Mouse (Mus musculus) midbrain, embryonic 11.5 days (tissue): ENCODE data around the gene Armh1. TPM values are rescaled to one million over a fixed set of nuclear protein-coding genes. Genes with fewer than 3 reads are reported as not detected.
"Not testable (repeated sequence)": the region's sequence is repeated elsewhere in the genome, so short reads cannot be mapped to it uniquely, and the experiment has no call there.

ENCODE experiments used
- ATAC-seq: fragments of 200-750 bp; cut with Nextera tagmentation; 2 replicates; pipeline ENCODE4 v1.8.0; 2017; ENCODE audit warnings: moderate TSS enrichment, moderate library complexity; ENCODE audit not compliant: low FRiP score
- DNase-seq: peaks from one replicate; pipeline ENCODE4 v3.0.0; 2015; ENCODE audit warnings: low spot score; ENCODE audit errors: missing footprints
- H3K27ac ChIP-seq: fragments of 300-500 bp; sonication (generic); 2 replicates; pipeline ENCODE4 v1.5.1; 2014; ENCODE audit warnings: low read depth, low read length
- H3K27me3 ChIP-seq: fragments of 300-500 bp; sonication (generic); 2 replicates; pipeline ENCODE4 v1.6.1; 2014; ENCODE audit warnings: mild to moderate bottlenecking, low read length, moderate library complexity, mixed read lengths; ENCODE audit not compliant: control insufficient read depth, insufficient read depth
- H3K36me3 ChIP-seq: fragments of 300-500 bp; sonication (generic); 2 replicates; pipeline ENCODE4 v1.6.1; 2014; ENCODE audit warnings: mild to moderate bottlenecking, low read length, moderate library complexity, mixed read lengths; ENCODE audit not compliant: control insufficient read depth, insufficient read depth
- H3K4me1 ChIP-seq: fragments of 300-500 bp; sonication (generic); 2 replicates; pipeline ENCODE4 v1.6.1; 2014; ENCODE audit warnings: low read length; ENCODE audit not compliant: control insufficient read depth, insufficient read depth
- H3K4me2 ChIP-seq: fragments of 300-500 bp; sonication (generic); 2 replicates; pipeline ENCODE4 v1.6.1; 2014; ENCODE audit warnings: mild to moderate bottlenecking, moderate library complexity
- H3K4me3 ChIP-seq: fragments of 300-500 bp; sonication (generic); 2 replicates; pipeline ENCODE4 v1.5.1; 2014; ENCODE audit warnings: low read depth, low read length
- H3K9ac ChIP-seq: fragments of 300-500 bp; sonication (generic); 2 replicates; pipeline ENCODE4 v1.6.1; 2014; ENCODE audit warnings: low read length
- H3K9me3 ChIP-seq: fragments of 300-500 bp; sonication (generic); 2 replicates; pipeline ENCODE4 v1.6.1; 2016; ENCODE audit warnings: low read length; ENCODE audit not compliant: control insufficient read depth
- WGBS: fragments of 180-500 bp; shearing (Covaris S2); extraction: QIAGEN DNeasy Blood & Tissue Kit; methylation state at CpG from one replicate; pipeline ENCODE4 v1.1.7; 2014; 5-methylcytosine and 5-hydroxymethylcytosine counted together
- polyA plus RNA-seq: library from polyadenylated mRNA; unstranded; fragments of >200 nt; fragmentation: Nextera tagmentation; extraction: Ambion mirVana; gene quantifications from 2 replicates; pipeline ENCODE4 v1.2.1, GENCODE M21; 2014

Armh1 gene
- polyA plus RNA-seq, 1 experiment from 2014 or later, result 0.34 TPM

GRCm38 (mm10) chr4:117190660-117191059, 61.3 kb downstream of the Armh1 start:
- Histone ChIP-seq H3K27ac (0 out of 2 replicates have a peak overlapping the region, but pooled peaks have one; percentile 40), H3K4me2 (no peak overlapping the region), H3K9me3 (no peaks in the 10 kb centered on the region), H3K27me3 (no peaks in the 10 kb centered on the region), H3K4me1 (no peaks in the 10 kb centered on the region), H3K36me3 (no peaks in the 10 kb centered on the region), H3K9ac (no peak overlapping the region), H3K4me3 (no peak overlapping the region)
- DNase-seq (no peak), ATAC-seq (no peak)
- WGBS, result 71% methylated on average over 7 of the region's 7 CpGs

- Histone ChIP-seq H3K9me3 (no peaks in the 10 kb centered on the region), H3K27ac (peak overlapping the region; percentile 50), H3K9ac (peak overlapping the region; percentile 54), H3K36me3 (no peaks in the 10 kb centered on the region), H3K4me3 (no peak overlapping the region), H3K27me3 (no peaks in the 10 kb centered on the region), H3K4me1 (no peaks in the 10 kb centered on the region), H3K4me2 (peak overlapping the region; percentile 34; the same call in 1 of the 2 replicates)
- peak; percentile 97 for DNase-seq
- under 1% methylated on average over 9 of the region's 9 CpGs for WGBS
- peak; percentile 89 for ATAC-seq
Observed at GRCm38 (mm10) chr4:117189856-117190543, 61.9 kb downstream of the Armh1 start.

GRCm38 (mm10) chr4:117189382-117189855, 62.5 kb downstream of the Armh1 start:
- Histone ChIP-seq H3K4me2 (peak overlapping the region; percentile 34), H3K27ac (peak overlapping the region; percentile 50), H3K9ac (peak overlapping the region; percentile 54), H3K36me3 (no peaks in the 10 kb centered on the region), H3K9me3 (no peaks in the 10 kb centered on the region), H3K4me3 (0 out of 2 replicates have a peak overlapping the region, but pooled peaks have one; percentile 13), H3K4me1 (no peaks in the 10 kb centered on the region), H3K27me3 (no peaks in the 10 kb centered on the region)
- peak; percentile 98 for DNase-seq
- ATAC-seq, result peak; percentile 82
- 3% methylated on average over 16 of the region's 16 CpGs for WGBS

GRCm38 (mm10) chr4:117188969-117189368, 63.0 kb downstream of the Armh1 start:
- Histone ChIP-seq H3K27ac (peak overlapping the region; percentile 50; the same call in 1 of the 2 replicates), H3K27me3 (no peaks in the 10 kb centered on the region), H3K4me3 (0 out of 2 replicates have a peak overlapping the region, but pooled peaks have one; percentile 13), H3K9ac (peak overlapping the region; percentile 54), H3K36me3 (no peaks in the 10 kb centered on the region), H3K4me2 (peak overlapping the region; percentile 34), H3K4me1 (no peaks in the 10 kb centered on the region), H3K9me3 (no peaks in the 10 kb centered on the region)
- DNase-seq (no peak), ATAC-seq (no peak)
- WGBS, result 53% methylated on average over 3 of the region's 3 CpGs

- H3K4me3 ChIP-seq, result peak overlapping the region; percentile 79
- not testable (repeated sequence) for H3K27me3 ChIP-seq, H3K27ac ChIP-seq, H3K9me3 ChIP-seq, DNase-seq, H3K4me1 ChIP-seq
- whole genome bisulfite sequencing, result 15% methylated on average over 9 of the region's 9 CpGs
- peak overlapping the region; percentile 79 for H3K9ac ChIP-seq
- peak; percentile 63 for ATAC-seq
- H3K36me3 ChIP-seq, result peaks cover 11% of the 10 kb centered on the region
- H3K4me2 ChIP-seq, result peak overlapping the region; percentile 72
Observed at GRCm38 (mm10) chr4:117182759-117183096, 69.2 kb downstream of the Armh1 start.

GRCm38 (mm10) chr4:117181863-117182758, 69.8 kb downstream of the Armh1 start, which contains the start of gene Kif2c:
TSS of gene Kif2c (minus strand) at chr4:117182639.
- Histone ChIP-seq H3K9me3 (no peaks in the 10 kb centered on the region), H3K9ac (peak within 1 kb of the TSS; percentile 79), H3K4me2 (peak within 1 kb of the TSS; percentile 72), H3K27me3 (no peaks in the 10 kb centered on the region), H3K4me1 (peaks cover 10% of the 10 kb centered on the region), H3K27ac (peak within 1 kb of the TSS; percentile 35), H3K36me3 (peaks cover 14% of the 10 kb centered on the region), H3K4me3 (peak within 1 kb of the TSS; percentile 79)
- WGBS, result 2% methylated on average over 42 of the region's 42 CpGs
- DNase-seq, result peak; percentile 100
- peak; percentile 97 for ATAC-seq

GRCm38 (mm10) chr4:117169936-117170335, 82.0 kb downstream of the Armh1 start:
- Histone ChIP-seq H3K9ac (no peak overlapping the region), H3K9me3 (no peaks in the 10 kb centered on the region), H3K4me3 (no peak overlapping the region), H3K4me2 (no peak overlapping the region), H3K27me3 (no peaks in the 10 kb centered on the region), H3K4me1 (no peaks in the 10 kb centered on the region), H3K27ac (no peak overlapping the region), H3K36me3 (peaks cover 62% of the 10 kb centered on the region)
- ATAC-seq (no peak), DNase-seq (no peak)
- WGBS, result 92% methylated on average over 5 of the region's 5 CpGs
